Mouse (Mus musculus): ENCODE measurements around the gene Osmr. TPM values are rescaled to one million over a fixed set of nuclear protein-coding genes. Genes with fewer than 3 reads are reported as not detected.

Osmr gene
- polyA plus RNA-seq, 1 experiment from 2014 or later: 1.1 TPM

- no peaks in the 10 kb centered on the region for H3K4me1 ChIP-seq (ENCODE audit: control insufficient read depth, insufficient read depth, low read length)
- H3K9me3 ChIP-seq (ENCODE audit: control insufficient read depth, low read depth, low read length): no peaks in the 10 kb centered on the region
- H3K27ac ChIP-seq (ENCODE audit: low read length): no peak overlapping the region
- H3K4me2 ChIP-seq (replicated peaks; ENCODE audit: low read depth, low read length): no peak overlapping the region
- 92% methylated on average over 10 of the region's 10 CpGs for WGBS
- H3K9ac ChIP-seq (replicated peaks; ENCODE audit: low read depth, low read length): no peak overlapping the region
- H3K27me3 ChIP-seq (ENCODE audit: control insufficient read depth, insufficient read depth, low read length): no peaks in the 10 kb centered on the region
- ATAC-seq (ENCODE audit: insufficient number of reproducible peaks, insufficient read depth, low FRiP score, low read depth): no peak
- H3K36me3 ChIP-seq (ENCODE audit: control insufficient read depth, insufficient read depth, low read length): peaks cover 68% of the 10 kb centered on the region
- no peak overlapping the region for H3K4me3 ChIP-seq (ENCODE audit: low read depth, low read length)
Observed at GRCm38 (mm10) chr15:6786212-6786611, 88.6 kb downstream of the Osmr start.

- no peak overlapping the region for H3K4me2 ChIP-seq (replicated peaks; ENCODE audit: low read depth, low read length)
- H3K4me1 ChIP-seq (ENCODE audit: control insufficient read depth, insufficient read depth, low read length): no peaks in the 10 kb centered on the region
- H3K27ac ChIP-seq (ENCODE audit: low read length): no peak overlapping the region
- no peak overlapping the region for H3K9ac ChIP-seq (replicated peaks; ENCODE audit: low read depth, low read length)
- H3K27me3 ChIP-seq (ENCODE audit: control insufficient read depth, insufficient read depth, low read length): no peaks in the 10 kb centered on the region
- WGBS: 86% methylated on average over 3 of the region's 3 CpGs
- no peak overlapping the region for H3K4me3 ChIP-seq (ENCODE audit: low read depth, low read length)
- no peaks in the 10 kb centered on the region for H3K9me3 ChIP-seq (ENCODE audit: control insufficient read depth, low read depth, low read length)
- H3K36me3 ChIP-seq (ENCODE audit: control insufficient read depth, insufficient read depth, low read length): peaks cover 55% of the 10 kb centered on the region
- ATAC-seq (ENCODE audit: insufficient number of reproducible peaks, insufficient read depth, low FRiP score, low read depth): no peak
Observed at GRCm38 (mm10) chr15:6772265-6772664, 102.5 kb downstream of the Osmr start.

Other genes with a start within 250 kb of the Osmr start
- 50.0 and 50.8 TPM in 2 replicates for gene Rictor, start 166.6 kb downstream of the Osmr start, polyA plus RNA-seq (2014; fragmentation: Nextera tagmentation; extraction: Ambion mirVana)
- gene Lifr, start 215.6 kb upstream of the Osmr start, polyA plus RNA-seq (2014; fragmentation: Nextera tagmentation; extraction: Ambion mirVana): 23.6 and 26.8 TPM in 2 replicates